Mouse (Mus musculus) E14TG2a.4 (cell line): ENCODE data around the gene Mettl16.

Source experiments
- CTCF ChIP-seq: conservative IDR thresholded peaks from 2 replicates; pipeline ENCODE4 v1.5.1; 2014; ENCODE audit warnings: low read length
- NANOG ChIP-seq: IDR thresholded peaks from 2 replicates; pipeline ENCODE4 v1.6.1; 2014; ENCODE audit warnings: borderline replicate concordance, low read length, mixed read lengths
- POU5F1 ChIP-seq: IDR thresholded peaks from 2 replicates; pipeline ENCODE4 v1.6.1; 2014; ENCODE audit warnings: low read length, borderline replicate concordance

GRCm38 (mm10) chr11:74837694-74838431 is 67.2 kb downstream of the Mettl16 start:
- TF ChIP-seq CTCF (no peak), POU5F1 (no peak), NANOG (no peak)
